7 mouse cellular contexts compared by ENCODE assay signal in genomic region chr5:31154152-31154553, GRCm38 (mm10). TPM values are rescaled to one million over a fixed set of nuclear protein-coding genes. Genes with fewer than 3 reads are reported as not detected.
DNase-seq lines count a peak whose midpoint lies in the region; ATAC-seq lines count a peak whose summit lies in the region.

Mpv17 (minus strand) TSS chr5:31154251.

- H3K27ac ChIP-seq in embryonic facial prominence, embryonic 11.5 days (replicated peaks; ENCODE audit: low read depth, low read length), result no peak within 1 kb of the TSS
- H3K27ac ChIP-seq in limb, embryonic 10.5 days, result peak within 1 kb of the TSS; percentile 86
- H3K27ac ChIP-seq in midbrain, embryonic 13.5 days, result peak within 1 kb of the TSS; percentile 83

- H3K27me3 ChIP-seq in embryonic facial prominence, embryonic 11.5 days (ENCODE audit: control insufficient read depth, insufficient read depth, low read length), result no peaks in the 10 kb centered on the region
- no peaks in the 10 kb centered on the region for H3K27me3 ChIP-seq in limb, embryonic 10.5 days (ENCODE audit: low read depth, poor library complexity, severe bottlenecking)
- no peaks in the 10 kb centered on the region for H3K27me3 ChIP-seq in midbrain, embryonic 13.5 days

- peak within 1 kb of the TSS; percentile 69 for H3K4me2 ChIP-seq in embryonic facial prominence, embryonic 11.5 days (ENCODE audit: low read depth, low read length)
- H3K4me2 ChIP-seq in midbrain, embryonic 13.5 days (replicated peaks), result peak within 1 kb of the TSS; percentile 82

- ATAC-seq in embryonic facial prominence, embryonic 11.5 days (replicated peaks; ENCODE audit: insufficient number of reproducible peaks, low FRiP score, low TSS enrichment, low read depth), result peak; percentile 96
- ATAC-seq in granulocyte monocyte progenitor cell, adult 5-6 weeks (replicated peaks; ENCODE audit: poor library complexity, severe bottlenecking), result peak; percentile 88
- peak; percentile 97 for ATAC-seq in midbrain, embryonic 13.5 days

- WGBS in embryonic facial prominence, embryonic 11.5 days, result under 1% methylated on average over 19 of the region's 19 CpGs
- under 1% methylated on average over 19 of the region's 19 CpGs for WGBS in limb, embryonic 10.5 days
- under 1% methylated on average over 19 of the region's 19 CpGs for WGBS in midbrain, embryonic 13.5 days

- no peaks in the 10 kb centered on the region for H3K9me3 ChIP-seq in embryonic facial prominence, embryonic 11.5 days (replicated peaks; ENCODE audit: control insufficient read depth, low read length)
- no peaks in the 10 kb centered on the region for H3K9me3 ChIP-seq in limb, embryonic 10.5 days (replicated peaks)
- no peaks in the 10 kb centered on the region for H3K9me3 ChIP-seq in midbrain, embryonic 13.5 days

- peak within 1 kb of the TSS; percentile 43 for H3K4me3 ChIP-seq in embryonic facial prominence, embryonic 11.5 days (ENCODE audit: low read depth, low read length)
- H3K4me3 ChIP-seq in limb, embryonic 10.5 days, result peak within 1 kb of the TSS; percentile 68
- H3K4me3 ChIP-seq in midbrain, embryonic 13.5 days (replicated peaks), result peak within 1 kb of the TSS; percentile 70

- peaks cover 7% of the 10 kb centered on the region for H3K36me3 ChIP-seq in embryonic facial prominence, embryonic 11.5 days (replicated peaks; ENCODE audit: control insufficient read depth, insufficient read depth, low read depth, low read length)
- H3K36me3 ChIP-seq in limb, embryonic 10.5 days, result peaks cover 54% of the 10 kb centered on the region
- H3K36me3 ChIP-seq in midbrain, embryonic 13.5 days, result peaks cover 34% of the 10 kb centered on the region

- H3K4me1 ChIP-seq in embryonic facial prominence, embryonic 11.5 days (ENCODE audit: control insufficient read depth, insufficient read depth, low read length), result no peaks in the 10 kb centered on the region
- H3K4me1 ChIP-seq in limb, embryonic 10.5 days, result peaks cover 13% of the 10 kb centered on the region
- H3K4me1 ChIP-seq in midbrain, embryonic 13.5 days (replicated peaks), result peaks cover 17% of the 10 kb centered on the region

- H3K9ac ChIP-seq in embryonic facial prominence, embryonic 11.5 days (replicated peaks; ENCODE audit: low read length), result peak within 1 kb of the TSS; percentile 59
- peak within 1 kb of the TSS; percentile 79 for H3K9ac ChIP-seq in midbrain, embryonic 13.5 days (replicated peaks)

- peak; percentile 89 for DNase-seq in adrenal gland, postnatal 14 days
- peak; percentile 93 for DNase-seq in embryonic facial prominence, embryonic 11.5 days (ENCODE audit: low spot score)
- DNase-seq in kidney, adult 11 months, result peak; percentile 93
- DNase-seq in limb, embryonic 10.5 days (ENCODE audit: low spot score), result peak; percentile 87
- DNase-seq in spleen, adult 18-20 months, result peak; percentile 61 to 67

RNA-seq across cellular contexts. Expression of gene Mpv17, which starts in this region (rescaled TPM):
- total RNA-seq in adrenal gland, postnatal 14 days (2021), result 41.7 and 46.4 TPM in 2 replicates
- 50.5 and 50.8 TPM in 2 replicates for polyA plus RNA-seq in embryonic facial prominence, embryonic 11.5 days (2014; fragmentation: Nextera tagmentation; extraction: Ambion mirVana)
- total RNA-seq in granulocyte monocyte progenitor cell, adult 5-6 weeks (2014; fragmentation: Nextera tagmentation), result 19.6 and 42.3 TPM in 2 replicates
- total RNA-seq in granulocyte monocyte progenitor cell, adult 5-6 weeks (2017), result 20.9 and 32.9 TPM in 2 replicates
- polyA plus RNA-seq in limb, embryonic 10.5 days (2016; fragmentation: Nextera tagmentation; extraction: Ambion mirVana), result 54.2 and 66.0 TPM in 2 replicates
- 54.7 and 57.5 TPM in 2 replicates for polyA plus RNA-seq in midbrain, embryonic 13.5 days (2015; fragmentation: Nextera tagmentation; extraction: Ambion mirVana)
